7 mouse cellular contexts compared by ENCODE assay signal in the genomic region with DNA sequence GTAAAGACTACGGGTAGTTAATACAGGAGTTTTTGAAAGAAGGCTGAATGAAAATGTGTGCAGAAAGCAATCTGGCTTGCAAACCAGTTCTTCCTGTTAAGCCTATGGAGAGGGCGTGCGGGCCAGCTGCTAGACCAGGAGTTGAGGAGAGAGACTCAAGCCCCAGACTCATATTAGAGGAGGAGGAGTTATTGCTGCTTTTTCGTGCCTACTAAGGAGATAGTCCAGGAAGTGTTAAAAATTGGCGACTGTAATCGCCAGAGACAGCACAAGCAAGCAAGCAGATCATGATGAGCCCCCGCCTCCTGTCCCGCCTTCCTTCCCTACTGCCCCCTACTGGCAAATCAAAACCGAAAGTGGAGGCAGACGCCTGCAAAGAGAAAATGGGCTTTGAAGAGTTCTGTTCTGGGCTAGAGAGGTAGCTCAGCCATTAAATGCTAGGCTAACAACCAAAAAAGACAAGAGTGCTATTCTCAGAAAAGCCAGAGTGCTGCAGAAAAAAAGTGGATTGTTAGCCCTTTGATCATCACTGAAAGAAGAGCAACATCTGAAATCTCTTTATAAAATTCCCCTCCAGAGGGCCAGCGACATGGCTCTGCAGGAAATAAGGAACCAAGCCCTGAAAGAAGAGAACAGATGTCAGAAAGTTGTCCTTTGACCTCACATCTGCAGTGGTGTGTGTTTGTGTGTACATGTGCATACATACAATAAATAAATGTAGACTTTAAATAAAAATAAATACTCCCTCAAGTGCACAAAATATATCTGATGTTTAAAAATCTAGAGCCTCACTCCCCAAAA. TPM values are rescaled to one million over a fixed set of nuclear protein-coding genes. Genes with fewer than 3 reads are reported as not detected.
DNase-seq lines count a peak whose midpoint lies in the region; ATAC-seq and TF ChIP-seq lines count a peak whose summit lies in the region.

No protein-coding gene starts in this region.

- ATAC-seq in embryonic facial prominence, embryonic 11.5 days (replicated peaks; ENCODE audit: insufficient number of reproducible peaks, low FRiP score, low TSS enrichment, low read depth), result no peak
- ATAC-seq in limb, embryonic 11.5 days (ENCODE audit: insufficient number of reproducible peaks, low FRiP score, low TSS enrichment, low read depth), result no peak
- no peak for ATAC-seq in midbrain, embryonic 13.5 days

- TF ChIP-seq POLR2A in small intestine, adult 2 months (IDR thresholded peaks at IDR 0.05; ENCODE audit: low read depth, low read length), result no peak

- DNase-seq in adrenal gland, postnatal 25 days, result peak; percentile 56
- peak; percentile 63 for DNase-seq in embryonic facial prominence, embryonic 11.5 days (ENCODE audit: low spot score)
- DNase-seq in heart, adult 18-20 months, result peak; percentile 82 to 87
- peak; percentile 59 for DNase-seq in kidney, adult 18-20 months
- DNase-seq in limb, embryonic 11.5 days (ENCODE audit: low spot score), result peak; percentile 61

- H3K4me3 ChIP-seq in embryonic facial prominence, embryonic 11.5 days (ENCODE audit: low read depth, low read length), result peak overlapping the region; percentile 19
- 0 out of 2 replicates have a peak overlapping the region, but pooled peaks have one; percentile 20 for H3K4me3 ChIP-seq in limb, embryonic 11.5 days (ENCODE audit: low read depth, low read length)
- peak overlapping the region; percentile 32 for H3K4me3 ChIP-seq in midbrain, embryonic 13.5 days (replicated peaks)
- H3K4me3 ChIP-seq in small intestine, adult 2 months (ENCODE audit: low read depth, low read length), result peak overlapping the region; percentile 52

- H3K27me3 ChIP-seq in embryonic facial prominence, embryonic 11.5 days (ENCODE audit: control insufficient read depth, insufficient read depth, low read length), result 0 out of 2 replicates have a peak, but pooled peaks cover under 1% of the 10 kb centered on the region
- 0 out of 2 replicates have a peak, but pooled peaks cover 5% of the 10 kb centered on the region for H3K27me3 ChIP-seq in limb, embryonic 11.5 days (ENCODE audit: control insufficient read depth, insufficient read depth, low read length)
- H3K27me3 ChIP-seq in midbrain, embryonic 13.5 days, result peaks cover 6% of the 10 kb centered on the region; the same call in 1 of the 2 replicates
- H3K27me3 ChIP-seq in small intestine, adult 2 months (ENCODE audit: control insufficient read depth, insufficient read depth, low read length), result no peaks in the 10 kb centered on the region

- no peaks in the 10 kb centered on the region for H3K36me3 ChIP-seq in embryonic facial prominence, embryonic 11.5 days (replicated peaks; ENCODE audit: control insufficient read depth, insufficient read depth, low read depth, low read length)
- no peaks in the 10 kb centered on the region for H3K36me3 ChIP-seq in limb, embryonic 11.5 days (ENCODE audit: control insufficient read depth, insufficient read depth, low read length)
- no peaks in the 10 kb centered on the region for H3K36me3 ChIP-seq in midbrain, embryonic 13.5 days
- H3K36me3 ChIP-seq in small intestine, adult 2 months (ENCODE audit: control insufficient read depth, insufficient read depth, low read length), result no peaks in the 10 kb centered on the region

- no peak overlapping the region; the same call in 1 of the 2 replicates for H3K4me2 ChIP-seq in embryonic facial prominence, embryonic 11.5 days (ENCODE audit: low read depth, low read length)
- peak overlapping the region; percentile 28; the same call in 1 of the 2 replicates for H3K4me2 ChIP-seq in limb, embryonic 11.5 days (ENCODE audit: low read depth, severe bottlenecking)
- H3K4me2 ChIP-seq in midbrain, embryonic 13.5 days (replicated peaks), result peak overlapping the region; percentile 39

- TF ChIP-seq CTCF in small intestine, adult 2 months (IDR thresholded peaks at IDR 0.05; ENCODE audit: extremely low read depth, insufficient read length, insufficient replicate concordance, low read depth, low read length), result peak; percentile 67; the same call in 1 of the 2 replicates

- H3K9me3 ChIP-seq in embryonic facial prominence, embryonic 11.5 days (replicated peaks; ENCODE audit: control insufficient read depth, low read length), result no peaks in the 10 kb centered on the region
- H3K9me3 ChIP-seq in limb, embryonic 11.5 days (ENCODE audit: control insufficient read depth, low read length), result no peaks in the 10 kb centered on the region
- no peaks in the 10 kb centered on the region for H3K9me3 ChIP-seq in midbrain, embryonic 13.5 days

- no peak overlapping the region for H3K27ac ChIP-seq in embryonic facial prominence, embryonic 11.5 days (replicated peaks; ENCODE audit: low read depth, low read length)
- H3K27ac ChIP-seq in limb, embryonic 11.5 days (replicated peaks; ENCODE audit: low read depth, low read length), result no peak overlapping the region
- H3K27ac ChIP-seq in midbrain, embryonic 13.5 days, result no peak overlapping the region
- H3K27ac ChIP-seq in small intestine, adult 2 months (ENCODE audit: insufficient read depth, low read depth, low read length), result no peak overlapping the region

- no peaks in the 10 kb centered on the region for H3K4me1 ChIP-seq in embryonic facial prominence, embryonic 11.5 days (ENCODE audit: control insufficient read depth, insufficient read depth, low read length)
- no peaks in the 10 kb centered on the region for H3K4me1 ChIP-seq in limb, embryonic 11.5 days (ENCODE audit: control insufficient read depth, insufficient read depth, low read length)
- no peaks in the 10 kb centered on the region for H3K4me1 ChIP-seq in midbrain, embryonic 13.5 days (replicated peaks)
- peaks cover 3% of the 10 kb centered on the region; the same call in 1 of the 2 replicates for H3K4me1 ChIP-seq in small intestine, adult 2 months (ENCODE audit: control insufficient read depth, insufficient read depth, insufficient read length, low read length)

- H3K9ac ChIP-seq in embryonic facial prominence, embryonic 11.5 days (replicated peaks; ENCODE audit: low read length), result no peak overlapping the region
- no peak overlapping the region; the same call in 1 of the 2 replicates for H3K9ac ChIP-seq in limb, embryonic 11.5 days (ENCODE audit: low read length)
- H3K9ac ChIP-seq in midbrain, embryonic 13.5 days (replicated peaks), result no peak overlapping the region

- WGBS in embryonic facial prominence, embryonic 11.5 days, result 22% methylated on average over 11 of the region's 11 CpGs
- WGBS in limb, embryonic 11.5 days, result 23% methylated on average over 11 of the region's 11 CpGs
- WGBS in midbrain, embryonic 13.5 days, result 26% methylated on average over 11 of the region's 11 CpGs
- WGBS in small intestine, adult 2 months, result 11% methylated on average over 11 of the region's 11 CpGs

RNA-seq across cellular contexts. Expression of a gene that starts 33.9 kb away (rescaled TPM):
- 56.6 and 61.3 TPM in 2 replicates for total RNA-seq in adrenal gland, postnatal 25 days (2021)
- polyA plus RNA-seq in embryonic facial prominence, embryonic 11.5 days (2014; fragmentation: Nextera tagmentation; extraction: Ambion mirVana), result 43.3 and 45.1 TPM in 2 replicates
- 10 to 100 TPM; 45.7 to 51.7 TPM for total RNA-seq in heart, adult 18-20 months (2021)
- polyA plus RNA-seq in limb, embryonic 11.5 days (2014; fragmentation: Nextera tagmentation; extraction: Ambion mirVana), result 36.5 and 39.2 TPM in 2 replicates
- polyA plus RNA-seq in midbrain, embryonic 13.5 days (2015; fragmentation: Nextera tagmentation; extraction: Ambion mirVana), result 19.6 and 19.7 TPM in 2 replicates
- polyA plus RNA-seq in small intestine, adult 2 months (2012; rRNA removed), result 4.5 and 6.7 TPM in 2 replicates
